Mouse (Mus musculus): ENCODE data around the gene Dgkk.
"Not testable (repeated sequence)": the region's sequence is repeated elsewhere in the genome, so short reads cannot be mapped to it uniquely, and the experiment has no call there.

Gene Dgkk

DNA sequence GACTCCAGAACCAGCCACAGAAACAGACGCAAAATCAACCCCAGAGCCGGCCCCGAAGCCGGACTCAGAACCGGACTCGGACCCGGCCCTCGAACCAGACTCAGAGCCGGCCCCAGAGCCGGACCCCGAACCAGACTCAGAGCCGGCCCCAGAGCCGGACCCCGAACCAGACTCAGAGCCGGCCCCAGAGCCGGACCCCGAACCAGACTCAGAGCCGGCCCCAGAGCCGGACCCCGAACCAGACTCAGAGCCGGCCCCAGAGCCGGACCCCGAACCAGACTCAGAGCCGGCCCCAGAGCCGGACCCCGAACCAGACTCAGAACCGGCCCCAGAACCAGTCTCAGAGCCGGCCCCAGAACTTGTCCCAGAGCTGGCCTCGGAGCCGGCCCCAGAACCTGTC lies at the start of gene Dgkk:
Dgkk (plus strand) TSS at position 301 of the 400 bp plus-strand sequence.
- DNase-seq = not testable (repeated sequence)

DNA sequence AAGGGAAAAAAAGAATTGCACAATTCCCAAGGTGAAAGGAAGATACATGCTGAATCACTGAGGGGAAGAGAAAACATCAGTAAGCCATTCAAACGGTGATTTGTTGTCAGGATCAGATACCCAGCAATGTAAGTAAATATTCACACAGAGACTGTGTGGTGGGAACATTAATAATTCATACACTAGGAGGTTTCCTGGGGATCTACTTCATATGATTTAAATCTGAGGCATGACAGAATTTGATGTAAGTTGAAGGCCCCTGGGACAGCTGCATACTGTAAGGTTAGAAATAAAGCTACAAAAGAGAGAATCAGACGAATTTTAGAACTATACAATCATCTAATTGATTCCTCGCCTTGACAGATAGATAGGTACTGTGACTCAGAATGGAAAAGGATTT lies 45.1 kb upstream of the Dgkk start:
- DNase-seq = no peak

DNA sequence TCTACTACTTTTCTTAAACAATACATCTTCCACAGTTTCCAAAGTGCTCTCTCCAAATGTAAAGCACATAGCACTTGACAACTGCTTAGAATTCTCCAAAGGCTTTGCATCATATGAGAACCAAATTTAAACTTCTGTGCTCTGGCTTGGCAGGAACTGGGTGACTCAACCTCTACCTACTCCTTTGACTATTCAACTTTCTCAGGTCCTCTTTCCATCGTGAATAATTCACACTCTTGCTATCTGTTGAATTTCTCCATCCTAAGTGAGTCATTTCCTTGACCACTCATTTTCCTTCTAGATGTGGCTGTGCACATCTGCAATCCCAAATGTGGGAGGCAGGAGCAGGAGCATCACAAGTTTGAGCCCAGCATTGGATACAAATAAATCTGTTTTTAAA lies 28.4 kb upstream of the Dgkk start:
- DNase-seq = no peak

DNA sequence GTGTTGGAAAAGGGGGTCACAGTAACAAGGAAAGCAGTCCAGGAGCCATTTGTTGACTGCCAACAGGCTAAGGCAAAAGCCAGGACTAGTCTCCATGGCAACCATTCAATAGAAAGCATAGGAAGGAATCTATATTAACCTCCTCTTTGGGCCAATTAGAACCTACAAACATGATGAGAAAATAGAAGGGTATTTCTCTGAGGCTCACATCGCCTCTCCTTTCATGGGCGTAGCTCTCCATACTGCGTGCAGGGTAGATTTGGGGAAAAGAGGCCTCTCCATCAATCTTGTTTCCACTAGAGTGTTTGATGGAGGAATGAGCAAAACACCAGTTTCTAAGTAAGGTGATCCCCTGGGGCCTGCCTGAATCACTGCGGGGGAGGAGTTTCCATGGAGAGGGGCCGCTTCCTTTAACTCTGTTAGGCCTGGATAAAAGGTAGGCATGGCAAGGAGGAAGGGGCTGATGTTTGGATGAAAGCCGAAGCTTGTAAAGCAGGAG lies 27.5 kb upstream of the Dgkk start:
- no peak for DNase-seq

DNA sequence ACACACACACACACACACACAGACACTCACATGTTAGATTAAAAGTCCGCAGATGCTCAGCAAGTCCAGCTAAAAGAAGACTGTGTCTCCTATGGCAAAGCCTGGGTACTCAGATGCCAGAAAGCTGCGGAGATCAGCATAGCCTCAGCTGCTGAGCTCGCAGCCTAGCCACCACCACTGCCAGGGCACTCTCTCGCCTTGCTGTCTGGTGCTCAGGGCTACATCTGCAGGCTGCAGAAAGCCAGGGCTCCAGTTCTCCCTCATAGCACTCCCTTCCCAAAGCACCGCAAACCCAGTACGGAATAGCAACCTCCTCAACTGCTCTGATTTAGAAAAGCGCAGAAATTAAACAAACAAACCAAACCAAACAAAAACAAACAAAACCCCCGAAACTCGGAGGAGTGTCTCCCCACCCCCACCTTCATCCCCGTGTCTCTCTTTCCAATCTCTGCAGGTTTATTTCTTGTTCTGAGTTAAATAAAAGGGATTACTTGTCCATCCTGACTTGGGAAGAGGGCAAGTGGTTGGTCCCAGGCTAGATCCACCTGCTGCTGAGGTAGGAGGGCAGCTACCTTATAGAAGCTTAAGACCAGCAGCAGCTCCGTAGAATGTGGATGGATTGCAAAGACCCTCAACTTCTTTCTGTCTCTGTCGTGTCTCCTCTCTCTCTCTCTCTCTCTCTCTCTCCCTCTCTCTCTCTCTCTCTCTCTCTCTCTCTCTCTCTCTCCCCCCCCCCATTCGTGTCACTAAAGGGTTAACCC lies 1.4 kb upstream of the Dgkk start:
- peak in 1 of 2 experiments; percentile 2 for DNase-seq

DNA sequence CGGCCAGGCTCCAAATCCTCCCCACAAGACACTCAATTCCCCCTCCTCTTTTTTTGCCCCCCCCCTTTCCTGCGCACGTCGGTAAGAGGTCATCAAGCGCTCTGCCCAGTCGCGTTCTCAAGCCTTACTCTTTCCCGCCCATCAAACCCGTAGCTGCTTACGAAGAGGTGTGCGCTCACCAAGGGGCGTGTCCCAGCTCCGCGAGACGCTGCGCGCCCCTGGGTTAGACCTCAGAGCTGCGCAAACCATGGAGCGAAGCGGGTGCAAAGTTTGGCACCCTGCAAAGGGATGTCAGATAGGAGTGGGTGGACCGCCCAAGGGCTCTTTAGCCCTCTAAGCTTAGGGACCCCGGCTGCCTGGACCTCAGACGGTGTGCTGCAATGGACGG lies 862 bp upstream of the Dgkk start:
- DNase-seq = peak; percentile 43 to 54

DNA sequence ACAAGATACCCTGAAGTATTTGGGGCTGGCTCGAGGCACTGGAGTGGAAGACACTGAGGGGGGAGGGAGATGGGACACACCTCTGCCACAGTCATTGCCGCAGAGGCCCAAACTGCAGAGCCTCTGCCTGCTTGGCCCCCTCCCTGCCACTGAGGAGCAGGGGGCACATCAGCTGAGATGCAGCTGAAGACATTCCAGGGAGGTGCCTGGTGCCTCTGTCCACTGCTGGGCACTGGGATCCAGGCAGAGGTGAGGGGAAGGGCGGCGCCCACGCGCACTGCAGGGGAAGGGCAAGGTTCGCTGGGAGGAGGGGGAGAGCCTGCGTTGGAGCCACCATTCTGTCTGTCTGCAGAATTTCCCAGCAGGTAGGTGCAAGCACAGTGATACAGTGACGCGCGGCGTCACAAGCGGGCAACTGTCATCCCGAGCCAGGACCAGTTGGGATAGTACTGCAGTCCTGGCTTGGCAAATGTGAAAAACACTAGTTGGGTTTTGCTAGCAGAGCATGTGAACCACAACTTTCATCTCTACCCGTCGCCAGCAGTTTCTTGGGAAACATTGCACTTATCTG lies 948 bp downstream of the Dgkk start:
- DNase-seq = peak in 1 of 2 experiments; percentile 3

DNA sequence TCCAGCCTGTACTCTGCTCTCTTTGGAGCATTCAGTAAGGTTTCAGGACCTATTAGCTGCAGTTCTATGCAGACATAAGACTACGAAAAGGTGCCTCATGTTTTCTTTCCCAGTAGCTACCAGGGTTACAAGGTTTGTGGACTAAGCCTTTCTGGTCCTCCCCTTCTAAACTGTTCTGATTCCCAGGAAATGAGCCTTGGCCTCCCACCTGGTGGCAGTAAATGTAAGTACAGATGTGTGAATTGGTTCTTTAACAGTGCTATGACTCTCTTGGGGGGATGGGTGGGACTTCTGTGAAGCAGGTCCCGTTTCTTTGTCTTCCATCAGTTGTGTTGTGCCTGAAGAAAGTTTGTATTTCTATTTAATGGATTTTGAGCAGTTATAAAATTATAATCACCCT lies 53.4 kb downstream of the Dgkk start:
- peak; percentile 0 to 5 for DNase-seq

DNA sequence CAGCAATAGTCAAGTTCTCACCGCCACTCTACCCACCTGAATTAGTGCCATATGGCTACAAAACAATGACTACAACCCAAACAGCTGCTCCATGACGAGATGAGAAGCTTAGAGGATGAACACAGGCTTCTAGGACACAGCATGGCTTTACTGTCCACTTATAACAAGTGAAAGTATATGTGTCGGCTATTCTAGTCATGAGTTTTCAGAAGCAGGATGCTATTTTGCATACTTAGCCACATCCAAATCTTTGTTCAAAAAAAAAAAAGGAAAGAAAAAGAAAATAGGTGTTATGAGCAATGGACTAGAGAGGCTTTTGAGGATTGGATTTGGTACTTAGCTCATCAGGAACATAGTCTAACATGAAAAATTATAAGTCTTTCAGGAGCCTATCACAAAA lies 74.4 kb downstream of the Dgkk start:
- DNase-seq = no peak

DNA sequence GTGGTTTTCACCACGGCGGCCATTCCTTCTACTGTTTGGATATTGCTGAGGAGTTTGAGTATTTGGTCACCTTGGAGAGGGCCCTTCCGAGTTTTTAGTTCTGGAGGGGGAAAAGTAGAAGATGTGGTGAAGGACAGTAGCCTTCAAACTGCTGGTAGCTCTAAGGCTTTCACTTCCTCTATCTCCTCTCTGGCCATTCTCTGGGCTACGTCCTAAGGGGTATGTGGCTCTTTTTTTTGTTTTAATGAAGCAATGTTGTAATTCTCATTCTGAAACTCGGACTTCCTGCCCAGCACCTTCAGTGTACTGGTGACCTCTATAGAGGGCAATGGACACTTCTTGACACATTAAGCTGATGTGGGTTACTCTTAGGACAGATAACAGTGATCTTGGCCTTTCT lies 75.0 kb downstream of the Dgkk start:
- DNase-seq = no peak

DNA sequence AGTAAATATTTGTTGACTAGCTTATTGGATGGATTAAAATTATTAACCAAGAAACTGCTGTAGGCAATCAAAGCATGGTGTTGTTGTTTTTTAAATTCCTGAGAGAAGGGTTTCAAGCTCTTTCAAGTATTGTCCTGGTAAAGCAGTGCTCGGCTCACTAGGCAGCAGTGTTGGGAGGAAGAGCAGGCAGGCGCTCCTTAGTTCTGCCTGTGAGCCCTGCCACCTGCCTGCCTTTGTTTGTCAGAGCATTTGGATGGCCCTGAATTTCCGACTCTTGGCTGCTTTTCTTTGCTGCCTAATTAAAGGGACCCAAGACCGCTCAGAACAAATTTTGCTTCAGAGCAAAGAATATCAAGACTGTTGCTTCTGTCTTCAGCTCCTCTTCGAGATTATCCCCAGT lies 114.8 kb downstream of the Dgkk start:
- peak in 1 of 2 experiments; percentile 7 for DNase-seq

DNA sequence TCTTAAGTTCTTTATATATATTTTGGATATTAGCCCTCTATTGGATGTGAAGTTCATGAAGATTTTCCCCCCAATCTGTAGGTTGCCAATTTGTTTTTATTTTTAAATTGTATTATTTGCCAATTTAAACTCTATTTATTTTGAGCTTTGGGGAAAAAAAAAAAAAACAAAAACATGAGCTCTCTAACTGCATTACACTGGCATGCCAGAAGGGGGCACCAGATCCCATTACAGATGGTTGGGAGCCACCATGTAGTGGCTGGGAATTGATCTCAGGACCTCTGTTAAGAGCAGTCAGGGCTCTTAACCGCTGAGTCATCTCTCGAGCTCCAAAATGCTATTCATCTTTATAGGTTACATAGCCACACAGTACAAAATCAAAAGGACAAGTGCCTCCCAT lies 131.9 kb downstream of the Dgkk start:
- DNase-seq = no peak

DNA sequence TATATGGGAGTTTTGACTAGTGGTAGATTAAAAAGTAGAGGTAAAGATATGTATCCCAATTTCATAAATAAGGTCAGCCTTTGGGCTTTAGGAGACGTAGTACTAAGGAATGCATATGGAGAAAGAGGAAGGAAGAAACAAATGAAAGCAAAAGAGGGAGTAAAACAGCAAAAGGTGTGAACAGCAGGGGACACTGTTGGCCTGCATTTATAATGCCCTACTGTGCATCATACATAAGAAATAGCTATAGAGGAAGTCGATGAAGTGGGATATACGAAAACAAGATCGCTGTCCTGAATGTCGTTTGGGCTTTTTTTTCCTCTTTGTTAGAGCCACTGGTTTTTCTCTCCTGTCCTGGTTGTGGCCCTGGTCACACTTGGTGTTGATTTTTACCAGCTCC lies 143.1 kb downstream of the Dgkk start:
- DNase-seq = peak; percentile 12 to 20

DNA sequence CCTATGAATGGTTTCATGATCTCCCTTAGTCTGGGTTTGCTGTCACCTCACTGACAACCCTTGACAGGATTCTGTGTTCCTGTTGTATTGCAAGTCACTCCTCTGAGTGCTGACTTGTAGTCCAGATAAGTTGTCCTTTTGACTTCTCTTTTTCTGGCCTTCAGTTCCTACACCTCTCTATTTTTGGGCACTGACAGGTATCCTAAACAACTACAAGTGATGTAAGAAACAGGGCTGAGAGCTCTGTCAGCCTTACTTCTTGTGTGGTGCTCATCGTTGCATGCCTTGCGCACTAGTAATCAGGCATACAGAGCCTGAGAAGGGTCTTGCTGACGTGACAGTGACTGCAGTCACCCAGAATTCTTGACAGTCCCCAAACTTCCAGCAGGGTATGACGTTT lies 147.1 kb downstream of the Dgkk start:
- no peak for DNase-seq

DNA sequence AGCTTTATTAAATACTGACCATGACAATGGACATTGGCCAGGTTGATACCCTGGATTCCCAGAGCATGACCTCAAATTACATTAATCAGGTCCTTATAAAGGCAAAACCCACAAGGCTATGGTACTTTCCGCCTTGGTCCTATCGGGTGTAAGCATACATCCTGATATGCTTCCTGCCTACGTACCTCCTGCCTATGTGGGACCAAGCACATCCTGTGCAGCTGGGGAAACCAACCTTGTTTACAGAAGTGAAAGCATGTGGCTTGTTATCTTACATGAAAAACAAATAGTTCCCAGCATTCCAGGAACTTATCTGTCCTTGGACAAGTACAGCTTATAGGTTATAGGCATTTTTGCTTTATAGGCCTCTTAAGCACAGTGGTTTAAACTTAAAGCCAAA lies 189.5 kb downstream of the Dgkk start:
- DNase-seq = no peak

DNA sequence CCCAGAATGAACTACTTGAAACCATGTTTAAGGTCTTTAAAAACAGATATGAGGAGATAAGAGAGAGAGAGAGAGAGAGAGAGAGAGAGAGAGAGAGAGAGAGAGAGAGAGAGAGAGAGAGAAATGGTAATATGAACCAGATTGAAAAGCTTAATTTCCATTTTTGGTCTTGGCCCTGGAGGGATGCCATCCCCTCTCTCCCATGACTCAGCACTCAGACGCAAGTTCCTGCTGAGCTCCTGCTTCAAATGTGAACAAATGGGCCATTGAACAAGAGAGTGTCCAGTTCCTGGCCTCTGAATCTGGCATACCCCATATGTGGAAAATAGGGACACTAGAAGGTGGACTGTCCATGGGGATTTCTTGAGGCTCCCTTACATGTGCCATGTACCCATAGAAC lies 192.8 kb downstream of the Dgkk start:
- peak in 1 of 2 experiments; percentile 1 for DNase-seq

DNA sequence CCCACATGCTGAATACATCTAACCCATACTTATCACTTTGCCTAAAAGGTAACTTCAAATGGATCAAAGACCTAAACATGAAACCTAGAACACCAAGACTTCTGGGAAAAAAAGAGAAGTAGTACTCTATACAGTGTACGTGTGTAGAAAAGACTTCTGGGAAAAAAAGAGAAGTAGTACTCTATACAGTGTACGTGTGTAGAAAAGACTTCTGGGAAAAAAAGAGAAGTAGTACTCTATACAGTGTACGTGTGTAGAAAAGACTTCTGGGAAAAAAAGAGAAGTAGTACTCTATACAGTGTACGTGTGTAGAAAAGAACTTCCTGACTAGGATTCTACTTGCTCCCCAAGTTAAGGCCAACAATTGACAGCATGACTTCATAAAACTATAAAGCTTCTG lies 204.8 kb downstream of the Dgkk start:
- DNase-seq = not testable (repeated sequence)

All from kidney, postnatal 4 days (tissue).